Mouse (Mus musculus) stomach, postnatal 0 days (tissue): ENCODE data around the gene Creb3l1. TPM values are rescaled to one million over a fixed set of nuclear protein-coding genes. Genes with fewer than 3 reads are reported as not detected.

ENCODE experiments used
- ATAC-seq: fragments of 200-750 bp; cut with Nextera tagmentation; 2 replicates; pipeline ENCODE4 v1.8.0; 2017; ENCODE audit not compliant: low FRiP score, low TSS enrichment
- DNase-seq: peaks from one replicate; pipeline ENCODE4 v3.0.0-alpha.2; 2016; ENCODE audit warnings: low spot score
- H3K27ac ChIP-seq: fragments of 300-500 bp; sonication (generic); replicated peaks from 2 replicates; pipeline ENCODE4 v1.5.1; 2014; ENCODE audit warnings: mild to moderate bottlenecking, control low read depth
- H3K27me3 ChIP-seq: fragments of 300-500 bp; sonication (generic); 2 replicates; pipeline ENCODE4 v1.6.1; 2014; ENCODE audit warnings: low read length; ENCODE audit not compliant: control insufficient read depth, insufficient read depth
- H3K36me3 ChIP-seq: fragments of 300-500 bp; sonication (generic); 2 replicates; pipeline ENCODE4 v1.6.1; 2014; ENCODE audit warnings: low read length, mixed read lengths; ENCODE audit not compliant: control insufficient read depth, insufficient read depth
- H3K4me1 ChIP-seq: fragments of 300-500 bp; sonication (generic); replicated peaks from 2 replicates; pipeline ENCODE4 v1.6.1; 2014; ENCODE audit warnings: antibody characterized with exemption; ENCODE audit not compliant: control insufficient read depth, insufficient read depth
- H3K4me2 ChIP-seq: fragments of 300-500 bp; sonication (generic); replicated peaks from 2 replicates; pipeline ENCODE4 v1.6.1; 2014; ENCODE audit warnings: low read depth, mild to moderate bottlenecking, control low read depth, moderate library complexity
- H3K4me3 ChIP-seq: fragments of 300-500 bp; sonication (generic); 2 replicates; pipeline ENCODE4 v1.5.1; 2014; ENCODE audit warnings: low read depth, low read length, control low read depth
- H3K9ac ChIP-seq: fragments of 300-500 bp; sonication (generic); 2 replicates; pipeline ENCODE4 v1.6.1; 2014; ENCODE audit warnings: mild to moderate bottlenecking, low read length, control low read depth, mixed read lengths
- H3K9me3 ChIP-seq: fragments of 300-500 bp; sonication (generic); 2 replicates; pipeline ENCODE4 v1.6.1; 2016; ENCODE audit warnings: low read length; ENCODE audit not compliant: control insufficient read depth
- CTCF ChIP-seq: IDR thresholded peaks from 2 replicates; pipeline ENCODE4 v1.5.1; 2016; ENCODE audit warnings: antibody characterized with exemption, low read depth, mild to moderate bottlenecking, moderate library complexity
- EP300 ChIP-seq: optimal IDR thresholded peaks from 2 replicates; pipeline ENCODE3; 2016; ENCODE audit warnings: antibody characterized with exemption
- WGBS: fragments of 180-500 bp; shearing (Covaris S2); extraction: QIAGEN DNeasy Blood & Tissue Kit; methylation state at CpG from one replicate; pipeline ENCODE4 v1.1.7; 2014; 5-methylcytosine and 5-hydroxymethylcytosine counted together
- polyA plus RNA-seq: library from polyadenylated mRNA; unstranded; fragments of >200 nt; fragmentation: Nextera tagmentation; extraction: Ambion mirVana; gene quantifications from 2 replicates; pipeline ENCODE4 v1.2.1, GENCODE M21; 2015

The Creb3l1 gene
- polyA plus RNA-seq, 1 experiment from 2014 or later = 13.2 TPM

DNA sequence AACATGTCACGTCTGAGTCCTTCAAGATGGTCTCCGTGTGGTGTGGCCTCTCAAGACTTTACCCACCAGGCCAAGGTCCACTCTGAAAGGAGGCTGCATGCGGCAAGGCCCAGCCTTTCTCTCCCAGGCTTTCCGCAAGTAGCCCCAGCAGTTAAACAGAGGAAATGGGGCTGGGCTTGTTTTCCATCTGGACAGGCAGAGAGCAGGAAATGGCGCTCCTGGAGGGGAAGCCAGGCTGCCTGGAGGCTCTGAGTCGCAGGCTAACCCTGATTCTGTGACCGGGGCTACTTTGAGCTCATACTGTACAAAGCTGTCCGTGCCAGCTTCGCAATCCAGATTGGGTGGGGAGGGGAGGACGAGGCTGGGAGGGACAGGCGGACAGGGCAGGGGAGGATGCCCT is 56.3 kb downstream of the Creb3l1 start:
- ATAC-seq (no peak), DNase-seq (peak; percentile 50)
- H3K9me3 ChIP-seq = no peaks in the 10 kb centered on the region
- WGBS = 53% methylated on average over 11 of the region's 11 CpGs
- H3K4me1 ChIP-seq = 0 out of 2 replicates have a peak, but pooled peaks cover 2% of the 10 kb centered on the region
- H3K4me2 ChIP-seq = no peak overlapping the region
- H3K4me3 ChIP-seq = no peak overlapping the region
- H3K27ac ChIP-seq = peak overlapping the region; percentile 3
- H3K9ac ChIP-seq = no peak overlapping the region
- TF ChIP-seq EP300 = no peak
- TF ChIP-seq CTCF = no peak
- H3K36me3 ChIP-seq = no peaks in the 10 kb centered on the region
- H3K27me3 ChIP-seq = no peaks in the 10 kb centered on the region

GRCm38 (mm10) chr2:91966367-91966766 is 57.9 kb downstream of the Creb3l1 start:
- Histone ChIP-seq H3K9me3 (no peaks in the 10 kb centered on the region), H3K4me3 (no peak overlapping the region), H3K36me3 (no peaks in the 10 kb centered on the region), H3K9ac (no peak overlapping the region), H3K27me3 (no peaks in the 10 kb centered on the region), H3K4me1 (0 out of 2 replicates have a peak, but pooled peaks cover 2% of the 10 kb centered on the region), H3K27ac (no peak overlapping the region), H3K4me2 (no peak overlapping the region)
- DNase-seq (no peak), ATAC-seq (no peak)
- WGBS = 87% methylated on average over 5 of the region's 5 CpGs
- TF ChIP-seq CTCF = no peak
- no peak for TF ChIP-seq EP300

- 0 out of 2 replicates have a peak, but pooled peaks cover 2% of the 10 kb centered on the region for H3K4me1 ChIP-seq
- DNase-seq (no peak), ATAC-seq (no peak)
- no peaks in the 10 kb centered on the region for H3K36me3 ChIP-seq
- H3K4me3 ChIP-seq = peak overlapping the region; percentile 34
- H3K27me3 ChIP-seq = no peaks in the 10 kb centered on the region
- H3K9ac ChIP-seq = peak overlapping the region; percentile 59
- H3K9me3 ChIP-seq = no peaks in the 10 kb centered on the region
- WGBS = 25% methylated on average over 20 of the region's 20 CpGs
- TF ChIP-seq EP300 = no peak
- TF ChIP-seq CTCF = no peak
- peak overlapping the region; percentile 51 for H3K4me2 ChIP-seq
- H3K27ac ChIP-seq = peak overlapping the region; percentile 81
Observed at GRCm38 (mm10) chr2:91965417-91965816, 58.9 kb downstream of the Creb3l1 start.

- no peak overlapping the region for H3K9ac ChIP-seq
- peak overlapping the region; percentile 81 for H3K27ac ChIP-seq
- peaks cover 5% of the 10 kb centered on the region; the same call in 1 of the 2 replicates for H3K4me1 ChIP-seq
- H3K4me3 ChIP-seq = peak overlapping the region; percentile 34
- 53% methylated on average over 3 of the region's 3 CpGs for WGBS
- ATAC-seq (no peak), DNase-seq (no peak)
- H3K9me3 ChIP-seq = no peaks in the 10 kb centered on the region
- no peaks in the 10 kb centered on the region for H3K27me3 ChIP-seq
- no peaks in the 10 kb centered on the region for H3K36me3 ChIP-seq
- no peak for TF ChIP-seq EP300
- TF ChIP-seq CTCF = no peak
- peak overlapping the region; percentile 51 for H3K4me2 ChIP-seq
Observed at GRCm38 (mm10) chr2:91964610-91965204, 59.6 kb downstream of the Creb3l1 start.

- peaks cover 6% of the 10 kb centered on the region; the same call in 1 of the 2 replicates for H3K4me1 ChIP-seq
- peak overlapping the region; percentile 86 for H3K4me2 ChIP-seq
- peak; percentile 98 for DNase-seq
- no peaks in the 10 kb centered on the region for H3K27me3 ChIP-seq
- no peak for TF ChIP-seq EP300
- peak; percentile 84 for TF ChIP-seq CTCF
- H3K36me3 ChIP-seq = no peaks in the 10 kb centered on the region
- H3K27ac ChIP-seq = peak overlapping the region; percentile 88
- no peaks in the 10 kb centered on the region for H3K9me3 ChIP-seq
- peak overlapping the region; percentile 83 for H3K4me3 ChIP-seq
- peak overlapping the region; percentile 90 for H3K9ac ChIP-seq
- under 1% methylated on average over 50 of the region's 57 CpGs for WGBS
- ATAC-seq = peak; percentile 94
Observed at GRCm38 (mm10) chr2:91963443-91963932, 60.8 kb downstream of the Creb3l1 start.

- ATAC-seq = peak; percentile 38
- H3K4me2 ChIP-seq = peak overlapping the region; percentile 86
- WGBS = under 1% methylated on average over 29 of the region's 39 CpGs
- peak overlapping the region; percentile 88 for H3K27ac ChIP-seq
- no peaks in the 10 kb centered on the region for H3K9me3 ChIP-seq
- H3K27me3 ChIP-seq = no peaks in the 10 kb centered on the region
- no peak for TF ChIP-seq EP300
- TF ChIP-seq CTCF = no peak
- H3K36me3 ChIP-seq = no peaks in the 10 kb centered on the region
- peak overlapping the region; percentile 83 for H3K4me3 ChIP-seq
- H3K9ac ChIP-seq = peak overlapping the region; percentile 90
- peak; percentile 56 for DNase-seq
- H3K4me1 ChIP-seq = peaks cover 6% of the 10 kb centered on the region; the same call in 1 of the 2 replicates
Observed at GRCm38 (mm10) chr2:91962864-91963401, 61.4 kb downstream of the Creb3l1 start.
